Mouse (Mus musculus) right cerebral cortex, postnatal 36 days (tissue): Measurements from ENCODE around the gene Rad51b.

Experiments used
- DNase-seq, 2 experiments: peaks; one replicate each; pipeline ENCODE4 v3.0.0; 2022; ENCODE audit warnings: low spot score in 2 of 2, mixed read lengths in 1 of 2

The Rad51b gene

GRCm38 (mm10) chr12:79687683-79688386, 390.8 kb downstream of the Rad51b start:
- no peak for DNase-seq

DNA sequence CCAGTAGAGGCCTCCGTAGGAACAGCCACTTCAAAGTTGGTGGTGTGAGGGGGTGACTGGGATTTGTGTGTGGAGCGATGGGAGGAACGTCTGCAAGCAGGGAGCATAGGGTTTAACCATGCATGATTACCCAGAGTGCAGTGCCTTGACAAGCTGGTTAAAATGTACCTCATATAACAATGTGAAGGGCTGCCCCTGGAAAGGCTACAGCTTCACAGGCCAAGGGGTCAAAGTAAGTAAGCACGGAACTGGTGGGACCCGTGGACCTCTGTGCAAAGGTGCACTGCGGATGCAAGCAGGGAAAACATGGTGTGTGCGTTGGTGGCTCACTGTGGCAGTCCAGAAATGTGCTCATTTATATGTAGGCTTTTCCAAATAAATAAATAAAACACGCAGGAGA, 392.2 kb downstream of the Rad51b start:
- DNase-seq = no peak

GRCm38 (mm10) chr12:79691929-79692862, 395.1 kb downstream of the Rad51b start:
- no peak for DNase-seq

DNA sequence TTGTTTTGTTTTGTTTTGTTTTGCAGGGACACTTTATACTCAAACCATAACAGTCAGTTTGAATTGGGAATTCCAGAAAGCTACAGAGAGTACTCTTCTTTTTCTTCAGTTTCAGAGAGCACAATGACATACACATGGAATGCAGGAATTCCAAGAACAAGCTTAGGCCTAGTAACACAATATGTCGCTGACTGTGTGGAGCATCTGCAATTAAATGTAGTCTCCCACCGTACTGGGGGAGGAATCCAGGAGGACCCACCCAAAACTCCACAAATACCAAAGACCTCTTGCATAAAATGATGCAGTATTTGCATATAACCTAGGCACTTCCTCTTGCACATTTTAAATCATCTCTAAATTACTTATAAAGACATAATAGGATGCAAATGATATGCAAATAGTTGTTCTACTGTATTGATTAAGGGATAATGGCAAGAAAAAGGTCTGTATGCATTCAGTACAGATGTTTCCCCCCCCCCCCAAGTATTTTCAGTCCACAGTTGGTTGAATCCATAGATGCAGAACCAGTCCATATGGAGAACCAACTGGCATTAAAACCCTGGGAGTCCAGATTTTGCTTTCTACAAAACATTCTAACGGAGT, 398.9 kb downstream of the Rad51b start:
- DNase-seq = no peak

DNA sequence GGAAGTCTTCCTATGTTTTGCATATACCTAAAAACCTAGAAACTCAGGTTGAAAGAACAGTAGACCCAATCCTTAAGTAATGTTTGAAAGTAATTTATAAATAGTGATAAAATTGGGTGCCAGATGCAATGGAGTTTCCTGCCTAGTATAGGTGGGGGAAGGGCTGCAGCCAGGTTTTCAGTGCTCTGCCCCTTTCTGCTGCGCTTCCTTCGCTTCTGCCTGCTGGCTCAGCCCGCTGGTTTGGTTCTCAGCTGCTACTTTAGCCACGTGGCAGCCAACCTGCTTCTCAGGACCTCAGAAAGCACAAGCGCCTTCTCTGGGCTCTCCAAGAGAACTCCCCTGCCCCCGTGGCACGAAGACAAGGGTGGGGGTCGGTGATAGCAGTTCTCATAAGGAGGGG, 406.5 kb downstream of the Rad51b start:
- DNase-seq = no peak

DNA sequence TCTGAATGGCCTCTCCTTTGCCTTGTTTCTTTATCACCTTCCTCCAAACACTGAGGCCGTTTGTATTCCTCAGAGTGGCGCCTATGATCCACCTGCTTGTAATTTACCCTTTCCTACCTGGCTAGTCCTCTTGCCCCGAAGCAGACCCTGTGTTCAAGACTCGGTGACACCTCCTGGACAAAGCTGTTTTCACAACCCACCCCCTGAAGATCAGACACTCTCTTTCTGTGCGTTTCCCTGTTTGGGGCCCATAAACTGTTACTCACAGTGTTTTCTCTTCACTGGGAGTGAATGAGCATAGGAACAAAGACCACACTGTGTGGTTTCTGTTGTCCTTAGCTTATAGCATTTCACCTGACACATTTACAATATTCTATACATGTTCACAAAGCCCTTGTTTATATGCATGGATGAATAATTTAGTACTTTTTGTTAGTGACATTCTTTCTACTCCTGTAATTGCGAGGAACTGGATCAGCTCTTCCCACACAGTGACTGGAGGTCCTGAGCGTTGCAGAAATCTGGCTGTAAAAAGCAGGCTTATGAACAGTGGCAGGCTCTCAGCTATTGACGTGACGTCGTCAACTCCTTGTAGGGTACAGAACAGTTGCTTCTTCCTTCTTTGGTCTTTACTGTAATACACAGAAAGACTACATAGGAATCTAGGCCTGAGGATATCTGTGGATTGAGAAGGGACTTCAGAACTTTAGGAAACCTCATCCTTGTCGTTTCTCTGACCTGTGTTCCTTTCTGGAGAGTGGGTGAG, 408.6 kb downstream of the Rad51b start:
- DNase-seq = no peak

GRCm38 (mm10) chr12:79707565-79708422, 410.7 kb downstream of the Rad51b start:
- no peak for DNase-seq

GRCm38 (mm10) chr12:79708423-79708733, 411.3 kb downstream of the Rad51b start:
- DNase-seq = no peak

- no peak for DNase-seq
Measured at GRCm38 (mm10) chr12:79713286-79713685, 416.2 kb downstream of the Rad51b start.

DNA sequence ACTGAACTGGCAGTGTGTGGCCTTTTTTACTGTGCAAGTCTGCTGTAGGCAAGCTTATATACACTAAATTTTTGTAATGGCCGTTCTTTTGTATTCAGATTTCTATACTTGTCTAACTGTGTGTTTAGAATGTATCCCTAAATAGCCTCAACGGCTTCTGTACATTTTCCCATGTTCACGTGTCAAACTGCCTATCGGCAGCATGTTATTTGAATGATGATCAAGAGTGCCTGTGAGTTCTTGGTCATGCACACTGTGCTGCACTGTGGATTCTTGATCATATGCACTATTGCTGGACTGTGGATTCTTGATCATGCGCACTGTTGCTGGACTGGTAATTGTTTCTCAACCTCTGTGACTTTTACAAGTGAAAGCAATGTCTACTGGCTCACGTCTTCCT, 417.4 kb downstream of the Rad51b start:
- no peak for DNase-seq

DNA sequence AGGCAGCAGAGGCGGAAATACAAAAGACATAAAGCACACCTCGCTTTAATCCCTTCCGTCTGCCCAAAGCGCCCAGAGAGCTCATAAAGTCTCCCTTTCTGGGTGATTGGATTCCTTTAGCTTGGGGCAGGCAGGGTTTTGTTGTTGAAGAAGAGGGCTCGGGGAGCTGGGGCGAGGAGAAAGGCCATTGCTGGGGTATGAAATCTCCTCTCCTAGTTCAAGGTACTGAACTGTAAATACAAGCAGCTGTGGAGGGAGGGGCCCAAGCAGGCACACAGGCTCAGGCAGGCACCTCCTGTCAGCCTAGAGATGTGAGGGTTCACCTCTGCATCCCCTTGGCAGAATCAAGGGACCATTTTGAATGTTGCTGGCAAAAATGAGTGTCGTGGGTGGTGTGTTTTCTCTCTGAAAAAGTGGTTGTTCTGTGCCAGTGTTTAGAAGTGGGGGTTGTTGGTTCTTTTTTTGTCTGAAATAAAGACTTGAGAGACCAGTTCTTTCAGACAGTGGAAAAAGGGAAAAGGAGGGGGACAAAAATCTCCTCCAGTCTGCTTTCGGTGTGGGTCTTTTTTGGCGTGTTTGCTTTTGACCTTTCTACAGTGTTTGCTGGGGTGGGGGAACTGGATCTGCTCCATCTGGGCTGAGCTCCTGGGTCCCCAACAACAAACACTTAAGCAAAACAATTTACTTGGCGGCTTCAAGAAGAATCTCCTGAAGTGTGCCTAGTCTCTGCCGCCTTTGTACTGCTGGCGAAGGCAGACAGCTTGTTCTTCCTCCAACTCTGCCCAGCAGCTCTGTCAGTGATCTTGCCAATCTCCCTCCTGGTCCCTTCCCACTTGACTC, 418.6 kb downstream of the Rad51b start:
- peak; percentile 7 to 17 for DNase-seq

DNA sequence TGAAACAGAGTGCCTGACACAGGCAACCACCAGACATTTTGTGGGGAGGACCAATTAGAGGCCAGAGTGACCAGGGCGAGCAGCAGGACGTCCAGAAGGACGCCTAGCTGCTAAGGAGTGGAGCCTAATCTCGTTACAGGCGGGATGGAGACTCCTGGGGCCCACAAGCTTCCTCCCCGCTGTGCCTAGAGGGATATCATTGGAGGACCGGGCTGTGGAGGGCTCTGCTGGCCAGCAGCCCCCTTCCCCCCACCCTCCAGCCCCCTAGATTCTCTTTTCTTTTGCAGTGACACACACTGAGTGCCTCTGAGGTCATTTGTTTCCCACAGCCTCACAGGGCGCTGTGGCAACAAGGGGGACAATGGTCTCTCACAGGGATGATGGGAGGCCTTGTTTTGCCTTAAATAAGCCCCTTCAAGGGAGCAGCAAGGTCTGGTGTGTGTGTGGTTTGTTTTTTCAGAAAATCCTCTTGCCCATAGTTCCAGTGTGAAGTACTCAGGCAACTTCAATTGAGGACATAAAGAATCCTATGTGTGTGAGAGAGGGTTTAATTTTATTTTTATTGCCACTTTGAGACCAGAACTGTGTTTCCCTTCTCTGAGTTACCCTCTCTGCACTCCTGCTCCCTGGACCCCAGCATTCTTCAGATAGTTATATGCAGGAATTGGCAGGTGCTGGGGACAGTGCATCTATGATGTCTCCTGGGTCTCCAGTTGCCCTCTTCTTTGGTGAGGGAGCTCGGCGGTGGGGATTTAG, 422.2 kb downstream of the Rad51b start:
- no peak for DNase-seq

GRCm38 (mm10) chr12:79719847-79720201, 422.7 kb downstream of the Rad51b start:
- no peak for DNase-seq

- DNase-seq = no peak
Measured at GRCm38 (mm10) chr12:79724875-79725274, 427.8 kb downstream of the Rad51b start.

DNA sequence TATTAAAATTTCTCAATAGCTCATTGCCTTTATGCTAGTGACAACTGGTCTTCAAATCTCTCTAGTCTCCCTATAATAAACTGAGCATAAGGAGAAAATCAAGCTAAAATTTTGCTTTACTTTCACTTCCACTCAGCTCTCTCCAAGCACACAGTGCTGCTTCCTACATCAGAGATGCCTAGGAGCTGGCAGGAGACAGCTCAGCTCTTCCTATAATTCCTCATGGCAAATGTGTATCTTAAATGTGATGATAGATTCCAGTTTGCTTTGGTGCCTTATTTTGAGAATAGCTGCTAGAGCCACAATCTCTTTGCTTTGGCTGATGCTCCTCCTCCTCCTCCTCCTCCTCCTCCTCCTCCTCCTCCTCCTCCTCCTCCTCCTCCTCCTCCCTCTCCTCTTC, 428.6 kb downstream of the Rad51b start:
- DNase-seq = no peak

DNA sequence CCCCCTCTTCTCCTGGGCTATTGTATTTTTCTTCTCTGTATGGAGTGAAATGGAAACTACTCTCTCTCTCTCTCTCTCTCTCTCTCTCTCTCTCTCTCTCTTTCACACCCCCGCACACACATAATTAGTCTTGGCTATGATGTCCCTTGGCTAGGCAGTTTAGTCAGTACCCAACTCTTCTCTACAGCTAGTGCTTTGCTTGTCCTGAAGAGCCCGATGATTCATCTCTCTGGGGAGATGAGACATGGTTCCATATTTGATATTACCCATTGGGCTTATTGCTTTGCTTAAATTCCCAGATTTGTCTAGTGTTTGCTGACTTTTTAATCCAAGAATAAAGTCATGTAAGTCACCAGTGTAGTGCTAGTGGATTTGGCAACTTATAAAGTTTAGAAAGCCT, 429.0 kb downstream of the Rad51b start:
- DNase-seq = peak in 1 of 2 experiments; percentile 31

- no peak for DNase-seq
Measured at GRCm38 (mm10) chr12:79726959-79727358, 429.9 kb downstream of the Rad51b start.

DNA sequence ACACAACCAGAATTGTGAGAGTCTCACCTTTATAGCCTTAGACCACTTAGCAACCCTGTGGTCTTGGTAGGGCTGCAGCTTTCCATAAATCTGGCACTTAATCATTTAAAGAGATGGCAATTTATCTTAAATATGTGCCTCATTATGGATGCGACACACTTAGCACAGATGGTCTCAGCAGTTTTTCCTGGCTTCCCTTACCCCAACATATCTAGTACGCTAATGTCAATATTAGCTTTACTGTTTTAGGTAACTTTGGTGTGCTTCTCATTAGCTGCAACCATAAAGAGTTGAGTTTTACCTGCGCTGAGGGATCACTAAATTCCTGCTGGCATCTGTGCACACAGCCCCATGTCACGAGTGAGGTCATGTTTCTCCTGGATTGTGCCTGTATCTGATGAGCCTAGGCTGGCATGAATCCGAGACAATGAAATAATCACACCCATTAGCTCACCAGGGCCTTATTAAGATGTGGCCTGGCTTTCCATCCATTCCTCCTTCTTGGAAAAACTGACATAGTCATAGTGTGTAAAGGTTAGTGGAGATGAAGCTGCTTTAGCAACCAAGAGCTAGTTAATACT, 432.9 kb downstream of the Rad51b start:
- DNase-seq = no peak

- DNase-seq = no peak
Measured at GRCm38 (mm10) chr12:79731905-79732304, 434.8 kb downstream of the Rad51b start.
